Mouse (Mus musculus) liver, embryonic 13.5 days (tissue): ENCODE results near the gene Myl6b. TPM values are rescaled to one million over a fixed set of nuclear protein-coding genes. Genes with fewer than 3 reads are reported as not detected.
A peak's percentile ranks its signal among the peaks of the same experiment; 100 is the strongest.
"Not testable (repeated sequence)": the region's sequence is repeated elsewhere in the genome, so short reads cannot be mapped to it uniquely, and the experiment has no call there.

ENCODE experiments used
- ATAC-seq: fragments of 200-750 bp; cut with Nextera tagmentation; 2 replicates; pipeline ENCODE4 v1.8.0; 2017; ENCODE audit warnings: low read depth, mild to moderate bottlenecking, moderate number of reproducible peaks, moderate library complexity
- DNase-seq: peaks from one replicate; pipeline ENCODE4 v3.0.0; 2022
- H3K27ac ChIP-seq: fragments of 300-500 bp; sonication (generic); 2 replicates; pipeline ENCODE4 v1.5.1; 2015; ENCODE audit warnings: moderate library complexity, mild to moderate bottlenecking, inconsistent platforms
- H3K27me3 ChIP-seq: fragments of 300-500 bp; sonication (generic); 2 replicates; pipeline ENCODE4 v1.6.1; 2015; ENCODE audit warnings: mild to moderate bottlenecking, inconsistent platforms
- H3K36me3 ChIP-seq: fragments of 300-500 bp; sonication (generic); 2 replicates; pipeline ENCODE4 v1.6.1; 2015; ENCODE audit warnings: mild to moderate bottlenecking, inconsistent platforms
- H3K4me1 ChIP-seq: fragments of 300-500 bp; sonication (generic); replicated peaks from 2 replicates; pipeline ENCODE4 v1.6.1; 2015; ENCODE audit warnings: inconsistent platforms
- H3K4me2 ChIP-seq: fragments of 300-500 bp; sonication (generic); 2 replicates; pipeline ENCODE4 v1.6.1; 2015; ENCODE audit warnings: inconsistent platforms, mild to moderate bottlenecking, moderate library complexity
- H3K4me3 ChIP-seq: fragments of 300-500 bp; sonication (generic); replicated peaks from 2 replicates; pipeline ENCODE4 v1.5.1; 2015; ENCODE audit warnings: mild to moderate bottlenecking, inconsistent platforms
- H3K9ac ChIP-seq: fragments of 300-500 bp; sonication (generic); 2 replicates; pipeline ENCODE4 v1.6.1; 2015; ENCODE audit warnings: mild to moderate bottlenecking, inconsistent platforms
- H3K9me3 ChIP-seq: fragments of 300-500 bp; sonication (generic); replicated peaks from 2 replicates; pipeline ENCODE4 v1.6.1; 2016; ENCODE audit warnings: inconsistent platforms
- WGBS: fragments of 180-500 bp; shearing (Covaris S2); methylation state at CpG from one replicate; pipeline ENCODE4 v1.1.7; 2015; ENCODE audit not compliant: insufficient replicate concordance; 5-methylcytosine and 5-hydroxymethylcytosine counted together
- polyA plus RNA-seq: library from polyadenylated mRNA; unstranded; fragments of >200 nt; fragmentation: Nextera tagmentation; extraction: Ambion mirVana; gene quantifications from 2 replicates; pipeline ENCODE4 v1.2.1, GENCODE M21; 2015

The Myl6b gene
- polyA plus RNA-seq, 1 experiment from 2014 or later: 1.3 TPM

DNA sequence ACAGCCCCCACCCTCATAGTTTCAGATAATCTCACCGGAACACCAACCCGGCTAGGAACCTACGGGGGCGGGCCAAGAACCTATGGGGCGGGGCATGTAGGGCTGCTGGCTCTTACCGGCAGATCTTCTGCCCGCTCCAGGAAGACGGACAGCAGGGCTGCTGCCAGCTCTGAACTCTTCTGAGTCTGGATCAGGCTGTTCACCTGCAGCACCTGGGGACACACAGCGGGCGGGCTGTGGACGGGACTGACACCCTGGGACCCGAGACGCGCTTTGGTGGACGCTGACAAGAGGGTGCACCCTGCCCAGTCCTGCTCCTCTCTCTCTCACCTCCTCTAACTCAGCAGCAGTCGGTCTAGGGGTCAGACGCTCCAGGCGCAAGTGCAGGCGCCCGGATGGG lies 17.5 kb upstream of the Myl6b start:
- Histone ChIP-seq H3K9me3 (no peaks in the 10 kb centered on the region), H3K9ac (no peak overlapping the region; the same call in 1 of the 2 replicates), H3K4me1 (peaks cover 41% of the 10 kb centered on the region), H3K27me3 (no peaks in the 10 kb centered on the region), H3K27ac (no peak overlapping the region), H3K4me3 (0 out of 2 replicates have a peak overlapping the region, but pooled peaks have one; percentile 8), H3K36me3 (peaks cover 69% of the 10 kb centered on the region), H3K4me2 (peak overlapping the region; percentile 45)
- ATAC-seq: peak; percentile 50; the same call in 1 of the 2 replicates
- DNase-seq: peak; percentile 60
- WGBS: 62% methylated on average over 20 of the region's 20 CpGs

- H3K36me3 ChIP-seq: peaks cover 66% of the 10 kb centered on the region
- no peaks in the 10 kb centered on the region for H3K9me3 ChIP-seq
- H3K9ac ChIP-seq: no peak overlapping the region
- ATAC-seq: peak; percentile 45; the same call in 1 of the 2 replicates
- no peaks in the 10 kb centered on the region for H3K27me3 ChIP-seq
- peaks cover 51% of the 10 kb centered on the region for H3K4me1 ChIP-seq
- no peak overlapping the region for H3K4me3 ChIP-seq
- no peak overlapping the region for H3K4me2 ChIP-seq
- DNase-seq: no peak
- H3K27ac ChIP-seq: peak overlapping the region; percentile 45; the same call in 1 of the 2 replicates
- 56% methylated on average over 4 of the region's 4 CpGs for WGBS
These were observed 16.6 kb upstream of the Myl6b start for GRCm38 (mm10) chr10:128515044-128515443.

DNA sequence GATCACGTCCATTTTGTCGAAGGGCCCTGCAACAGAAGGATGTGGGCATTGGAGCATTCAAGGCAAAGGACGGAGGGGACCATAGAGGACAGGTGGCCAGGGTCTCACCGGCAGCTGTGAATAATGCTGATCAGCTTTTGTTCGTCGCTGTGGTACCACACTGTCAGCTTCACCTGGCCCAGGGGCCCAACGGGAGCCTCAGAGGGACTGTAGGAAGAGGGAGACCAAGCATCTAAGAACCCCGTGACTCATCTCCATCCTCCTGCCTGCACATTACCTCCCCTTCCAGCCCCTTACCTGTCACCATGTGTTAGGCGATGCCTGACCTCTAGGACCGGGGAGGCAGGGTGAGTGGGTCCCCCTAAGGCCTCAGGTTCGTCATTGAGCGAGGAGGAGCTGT lies 13.3 kb upstream of the Myl6b start:
- no peaks in the 10 kb centered on the region for H3K9me3 ChIP-seq
- H3K4me1 ChIP-seq: peaks cover 39% of the 10 kb centered on the region
- ATAC-seq (no peak), DNase-seq (no peak)
- no peak overlapping the region for H3K9ac ChIP-seq
- peaks cover 47% of the 10 kb centered on the region for H3K36me3 ChIP-seq
- no peaks in the 10 kb centered on the region for H3K27me3 ChIP-seq
- no peak overlapping the region for H3K27ac ChIP-seq
- WGBS: 89% methylated on average over 12 of the region's 12 CpGs
- no peak overlapping the region for H3K4me3 ChIP-seq
- H3K4me2 ChIP-seq: no peak overlapping the region

DNA sequence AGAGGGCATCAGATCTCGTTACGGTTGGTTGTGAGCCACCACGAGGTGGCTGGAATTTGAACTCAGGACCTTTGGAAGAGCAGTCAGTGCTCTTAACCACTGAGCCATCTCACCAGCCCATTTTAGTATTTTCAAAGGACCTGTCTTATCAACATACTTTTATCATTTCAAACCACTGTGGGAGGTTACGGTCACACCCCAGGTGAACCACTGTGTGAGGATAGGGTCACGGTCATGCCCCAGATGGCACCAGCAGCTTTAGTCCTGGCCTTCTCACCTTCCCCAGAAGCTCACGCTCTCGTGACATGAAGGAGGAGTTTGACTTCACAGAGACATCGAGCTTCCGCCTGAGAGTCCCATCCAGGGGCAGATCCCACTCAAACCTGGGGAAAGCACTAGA lies 12.7 kb upstream of the Myl6b start:
- Histone ChIP-seq H3K4me3 (no peak overlapping the region), H3K36me3 (peaks cover 44% of the 10 kb centered on the region), H3K9me3 (no peaks in the 10 kb centered on the region), H3K9ac (no peak overlapping the region), H3K4me1 (peaks cover 33% of the 10 kb centered on the region), H3K27me3 (no peaks in the 10 kb centered on the region), H3K27ac (no peak overlapping the region), H3K4me2 (no peak overlapping the region)
- DNase-seq (no peak), ATAC-seq (peak; percentile 62)
- WGBS: 67% methylated on average over 9 of the region's 9 CpGs

DNA sequence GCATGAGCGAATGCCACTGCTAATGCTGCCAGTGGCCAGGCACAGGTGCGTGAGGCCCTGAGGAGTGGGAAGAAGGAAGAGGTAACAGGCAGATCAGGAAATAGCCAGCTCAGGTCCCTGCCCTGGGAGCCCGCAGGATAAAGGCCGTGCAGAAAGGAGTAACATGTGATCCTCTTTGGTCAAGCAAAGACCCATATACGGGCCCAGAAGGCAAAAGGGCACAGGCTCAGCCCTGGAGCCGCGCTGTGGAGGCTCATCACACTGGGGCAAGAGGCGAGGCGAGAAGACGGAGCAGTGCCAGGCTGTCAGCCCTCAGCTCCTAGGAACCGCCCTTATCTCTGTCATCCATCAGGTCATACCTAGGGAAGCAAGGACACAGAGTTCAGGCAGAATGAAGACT lies 11.8 kb upstream of the Myl6b start:
- 83% methylated on average over 11 of the region's 11 CpGs for WGBS
- DNase-seq (no peak), ATAC-seq (no peak)
- Histone ChIP-seq H3K9me3 (no peaks in the 10 kb centered on the region), H3K4me1 (peaks cover 26% of the 10 kb centered on the region), H3K27me3 (no peaks in the 10 kb centered on the region), H3K27ac (no peak overlapping the region; the same call in 1 of the 2 replicates), H3K9ac (no peak overlapping the region), H3K4me2 (no peak overlapping the region), H3K4me3 (no peak overlapping the region), H3K36me3 (peaks cover 36% of the 10 kb centered on the region)

GRCm38 (mm10) chr10:128509831-128510230 lies 11.3 kb upstream of the Myl6b start:
- Histone ChIP-seq H3K9ac (no peak overlapping the region), H3K4me1 (peaks cover 26% of the 10 kb centered on the region), H3K27me3 (no peaks in the 10 kb centered on the region), H3K27ac (no peak overlapping the region; the same call in 1 of the 2 replicates), H3K4me3 (no peak overlapping the region), H3K36me3 (peaks cover 32% of the 10 kb centered on the region), H3K4me2 (no peak overlapping the region), H3K9me3 (no peaks in the 10 kb centered on the region)
- 74% methylated on average over 4 of the region's 4 CpGs for WGBS
- DNase-seq: no peak
- ATAC-seq: no peak

DNA sequence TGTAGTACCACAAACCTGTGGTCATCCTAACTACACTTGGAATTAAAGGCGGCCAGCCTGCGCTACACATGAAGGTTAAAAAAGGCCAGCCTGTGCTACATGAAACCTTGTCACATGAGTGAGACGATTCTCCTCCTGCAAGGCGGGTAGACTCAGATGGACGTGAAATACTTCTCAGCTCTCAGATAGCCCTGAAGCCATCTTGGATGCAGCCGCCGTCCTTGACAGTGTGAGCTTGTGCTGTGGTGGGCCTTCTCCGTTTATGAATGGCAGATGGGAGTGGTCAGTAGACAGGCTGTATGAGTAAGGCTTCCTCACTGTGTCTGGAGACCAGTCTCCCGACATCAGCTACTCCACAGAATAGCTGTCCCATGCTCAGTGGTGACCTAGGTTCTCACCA lies 10.7 kb upstream of the Myl6b start:
- peaks cover 31% of the 10 kb centered on the region for H3K36me3 ChIP-seq
- ATAC-seq (no peak), DNase-seq (no peak)
- H3K9me3 ChIP-seq: no peaks in the 10 kb centered on the region
- peaks cover 31% of the 10 kb centered on the region for H3K4me1 ChIP-seq
- H3K4me3 ChIP-seq: no peak overlapping the region
- H3K27ac ChIP-seq: no peak overlapping the region
- H3K4me2 ChIP-seq: no peak overlapping the region
- no peaks in the 10 kb centered on the region for H3K27me3 ChIP-seq
- 75% methylated on average over 9 of the region's 9 CpGs for WGBS
- H3K9ac ChIP-seq: no peak overlapping the region

DNA sequence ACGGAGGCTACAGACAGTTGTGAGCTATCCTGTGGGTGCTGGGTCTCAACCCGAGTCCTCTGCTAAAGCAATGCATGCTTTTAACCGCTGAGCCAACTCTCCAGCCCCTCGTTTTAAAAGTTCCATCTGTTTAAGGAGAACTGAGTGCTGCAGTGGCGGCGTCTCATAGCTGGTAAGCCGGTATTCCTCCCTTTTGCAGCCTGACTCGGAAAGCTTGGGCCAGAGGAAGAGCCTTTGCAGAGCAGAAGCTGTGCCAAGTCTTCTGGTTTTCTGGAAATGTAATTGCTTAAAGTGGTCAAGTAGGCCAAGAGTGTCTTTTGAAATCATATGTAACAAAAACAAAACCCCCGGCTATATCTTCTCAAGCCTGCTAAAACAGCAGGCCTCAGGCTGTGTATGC lies 9.8 kb upstream of the Myl6b start:
- H3K27ac ChIP-seq: no peak overlapping the region
- no peak for ATAC-seq
- no peak overlapping the region for H3K4me3 ChIP-seq
- peaks cover 41% of the 10 kb centered on the region for H3K4me1 ChIP-seq
- no peaks in the 10 kb centered on the region for H3K27me3 ChIP-seq
- H3K4me2 ChIP-seq: no peak overlapping the region
- 80% methylated on average over 9 of the region's 9 CpGs for WGBS
- no peak overlapping the region for H3K9ac ChIP-seq
- peaks cover 28% of the 10 kb centered on the region for H3K36me3 ChIP-seq
- no peaks in the 10 kb centered on the region for H3K9me3 ChIP-seq
- DNase-seq: no peak

GRCm38 (mm10) chr10:128505974-128506373 lies 7.5 kb upstream of the Myl6b start:
- no peak overlapping the region for H3K4me2 ChIP-seq
- H3K36me3 ChIP-seq: peaks cover 11% of the 10 kb centered on the region
- whole genome bisulfite sequencing: 94% methylated on average over 14 of the region's 14 CpGs

GRCm38 (mm10) chr10:128505371-128505667 lies 6.8 kb upstream of the Myl6b start:
- ATAC-seq, DNase-seq: not testable (repeated sequence)
- peak overlapping the region; percentile 72 for H3K27ac ChIP-seq

More at GRCm38 (mm10) chr10:128505974-128506373, 7.5 kb upstream of the Myl6b start:
- H3K4me3 ChIP-seq: no peak overlapping the region
- ATAC-seq (no peak), DNase-seq (no peak)
- H3K27me3 ChIP-seq: no peaks in the 10 kb centered on the region
- H3K27ac ChIP-seq: no peak overlapping the region
- no peak overlapping the region for H3K9ac ChIP-seq
- peaks cover 50% of the 10 kb centered on the region for H3K4me1 ChIP-seq
- H3K9me3 ChIP-seq: no peaks in the 10 kb centered on the region

GRCm38 (mm10) chr10:128504641-128505370 lies 6.3 kb upstream of the Myl6b start:
- ATAC-seq: peak; percentile 29
- DNase-seq: no peak

More at GRCm38 (mm10) chr10:128505371-128505667, 6.8 kb upstream of the Myl6b start:
- H3K4me2 ChIP-seq: peak overlapping the region; percentile 44; the same call in 1 of the 2 replicates
- H3K4me3 ChIP-seq, H3K9ac ChIP-seq, H3K9me3 ChIP-seq, H3K27me3 ChIP-seq, H3K36me3 ChIP-seq: not testable (repeated sequence)
- WGBS: 73% methylated on average over 5 of the region's 5 CpGs
- H3K4me1 ChIP-seq: peaks cover 47% of the 10 kb centered on the region

DNA sequence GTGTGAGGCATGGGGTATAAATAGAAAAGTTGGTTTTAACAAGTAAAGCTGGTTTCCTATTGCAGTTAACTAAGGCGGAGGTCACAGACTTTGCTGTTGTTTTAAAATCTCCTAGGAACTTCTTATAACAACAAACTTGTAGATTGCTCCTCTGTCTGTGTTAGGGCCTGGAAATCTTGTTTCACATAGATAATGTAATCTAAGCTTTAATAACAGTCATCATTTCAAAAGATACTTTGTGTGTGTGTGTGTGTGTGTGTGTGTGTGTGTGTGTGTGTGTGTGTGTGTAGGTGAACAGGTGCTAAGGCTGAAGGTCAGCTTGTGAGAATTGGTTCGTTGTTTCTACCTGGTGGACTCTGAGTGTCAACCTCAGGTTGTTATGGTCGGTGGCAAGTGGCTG lies 5.5 kb upstream of the Myl6b start:
- H3K9ac ChIP-seq: no peak overlapping the region
- H3K4me2 ChIP-seq: no peak overlapping the region
- H3K27me3 ChIP-seq: no peaks in the 10 kb centered on the region
- 59% methylated on average over 3 of the region's 3 CpGs for WGBS
- ATAC-seq: no peak
- H3K27ac ChIP-seq: peak overlapping the region; percentile 72; the same call in 1 of the 2 replicates
- no peaks in the 10 kb centered on the region for H3K36me3 ChIP-seq
- DNase-seq: no peak
- peaks cover 54% of the 10 kb centered on the region for H3K4me1 ChIP-seq
- H3K9me3 ChIP-seq: no peaks in the 10 kb centered on the region
- no peak overlapping the region for H3K4me3 ChIP-seq

More at GRCm38 (mm10) chr10:128504641-128505370, 6.3 kb upstream of the Myl6b start:
- H3K9me3 ChIP-seq: no peaks in the 10 kb centered on the region
- H3K4me2 ChIP-seq: peak overlapping the region; percentile 44
- peaks cover 47% of the 10 kb centered on the region for H3K4me1 ChIP-seq
- no peaks in the 10 kb centered on the region for H3K27me3 ChIP-seq
- 16% methylated on average over 9 of the region's 9 CpGs for WGBS
- no peak overlapping the region for H3K4me3 ChIP-seq
- H3K27ac ChIP-seq: peak overlapping the region; percentile 72
- H3K9ac ChIP-seq: peak overlapping the region; percentile 56
- H3K36me3 ChIP-seq: peaks cover 1% of the 10 kb centered on the region
